Mouse (Mus musculus) liver (tissue): ENCODE results near the gene Sod2.
"Not testable (repeated sequence)": the region's sequence is repeated elsewhere in the genome, so short reads cannot be mapped to it uniquely, and the experiment has no call there.

Experiments
- DNase-seq: peaks from one replicate; pipeline ENCODE4 v3.0.0-alpha.2; 2020; ENCODE audit warnings: mixed read lengths

Gene Sod2

GRCm38 (mm10) chr17:13006546-13006945, at the start of gene Sod2:
Sod2 (plus strand) TSS chr17:13006846.
- not testable (repeated sequence) for DNase-seq

GRCm38 (mm10) chr17:12959377-12959776, 47.3 kb upstream of the Sod2 start:
- DNase-seq: not testable (repeated sequence)

GRCm38 (mm10) chr17:12960331-12960873, 46.2 kb upstream of the Sod2 start, which contains the start of gene Acat2:
Acat2 (minus strand) TSS chr17:12960747.
- DNase-seq: peak; percentile 95

GRCm38 (mm10) chr17:12963476-12963875, 43.2 kb upstream of the Sod2 start:
- DNase-seq: no peak

- no peak for DNase-seq
Observed at GRCm38 (mm10) chr17:12967173-12967572, 39.5 kb upstream of the Sod2 start.

GRCm38 (mm10) chr17:12973851-12974250, 32.8 kb upstream of the Sod2 start:
- no peak for DNase-seq

- no peak for DNase-seq
Observed at GRCm38 (mm10) chr17:12978546-12978945, 28.1 kb upstream of the Sod2 start.

GRCm38 (mm10) chr17:12983988-12984387, 22.7 kb upstream of the Sod2 start:
- DNase-seq: no peak

- DNase-seq: not testable (repeated sequence)
Observed at GRCm38 (mm10) chr17:12988096-12988495, 18.6 kb upstream of the Sod2 start.

GRCm38 (mm10) chr17:12990567-12991145, 16.0 kb upstream of the Sod2 start:
- no peak for DNase-seq

- peak; percentile 61 for DNase-seq
Observed at GRCm38 (mm10) chr17:12991194-12991634, 15.4 kb upstream of the Sod2 start.

GRCm38 (mm10) chr17:12991635-12992358, 14.8 kb upstream of the Sod2 start:
- peak; percentile 91 for DNase-seq

- peak; percentile 96 for DNase-seq
Observed at GRCm38 (mm10) chr17:12992470-12992991, 14.1 kb upstream of the Sod2 start.

- DNase-seq: no peak
Observed at GRCm38 (mm10) chr17:12994069-12994468, 12.6 kb upstream of the Sod2 start, which contains the start of gene Wtap. Wtap (minus strand) TSS chr17:12994169.

GRCm38 (mm10) chr17:12996345-12996744, 10.3 kb upstream of the Sod2 start:
- DNase-seq: peak; percentile 39

GRCm38 (mm10) chr17:12997890-12998289, 8.8 kb upstream of the Sod2 start:
- no peak for DNase-seq

GRCm38 (mm10) chr17:12999069-12999468, 7.6 kb upstream of the Sod2 start:
- no peak for DNase-seq

- DNase-seq: not testable (repeated sequence)
Observed at GRCm38 (mm10) chr17:13002243-13002642, 4.4 kb upstream of the Sod2 start.

- not testable (repeated sequence) for DNase-seq
Observed at GRCm38 (mm10) chr17:13004436-13004835, 2.2 kb upstream of the Sod2 start.

GRCm38 (mm10) chr17:13006984-13007383, 338 bp downstream of the Sod2 start:
- DNase-seq: no peak

GRCm38 (mm10) chr17:13007730-13008425, 1.2 kb downstream of the Sod2 start:
- DNase-seq: peak; percentile 99

- peak; percentile 18 for DNase-seq
Observed at GRCm38 (mm10) chr17:13008528-13008927, 1.9 kb downstream of the Sod2 start.

- peak; percentile 28 for DNase-seq
Observed at GRCm38 (mm10) chr17:13009887-13010286, 3.2 kb downstream of the Sod2 start.
